Mouse (Mus musculus) hindlimb bud, embryonic 11.5 days (tissue): ENCODE measurements at regions not wholly inside any gene's neighbourhood (a gene's known extent, or its start where the extent isn't known, plus 50 kb on each side); places are given as distances from the start of the nearest gene placed in this dataset.

Experiments used
- DNase-seq: peaks from one replicate; pipeline ENCODE4 v3.0.0-alpha.2; 2012; ENCODE audit warnings: low read depth, low spot score; ENCODE audit errors: extremely low spot score

GRCm38 (mm10) chr9:74342176-74342575, 232.0 kb downstream of the Wdr72 start:
- no peak for DNase-seq

GRCm38 (mm10) chr9:74345027-74345426, 234.9 kb downstream of the Wdr72 start:
- DNase-seq = no peak

- no peak for DNase-seq
Measured at GRCm38 (mm10) chr9:74348776-74349175, 238.6 kb downstream of the Wdr72 start.

GRCm38 (mm10) chr9:74365930-74366438, 255.8 kb downstream of the Wdr72 start:
- no peak for DNase-seq

- no peak for DNase-seq
Measured at GRCm38 (mm10) chr9:74376191-74376590, 266.0 kb downstream of the Wdr72 start.

- no peak for DNase-seq
Measured at GRCm38 (mm10) chr9:74377204-74377603, 267.0 kb downstream of the Wdr72 start.

- DNase-seq = no peak
Measured at GRCm38 (mm10) chr9:74384206-74384896, 274.2 kb downstream of the Wdr72 start.

- no peak for DNase-seq
Measured at GRCm38 (mm10) chr9:74425594-74425993, 315.4 kb downstream of the Wdr72 start.

- no peak for DNase-seq
Measured at GRCm38 (mm10) chr9:74449981-74450380, 339.8 kb downstream of the Wdr72 start.

- no peak for DNase-seq
Measured at GRCm38 (mm10) chr9:74461084-74461483, 350.9 kb downstream of the Wdr72 start.

GRCm38 (mm10) chr9:74476830-74477229, 366.7 kb downstream of the Wdr72 start:
- DNase-seq = no peak

- no peak for DNase-seq
Measured at GRCm38 (mm10) chr9:74479273-74479672, 369.1 kb downstream of the Wdr72 start.

GRCm38 (mm10) chr9:74513887-74514286, 347.8 kb upstream of the Onecut1 start:
- no peak for DNase-seq

GRCm38 (mm10) chr9:74528550-74528949, 333.2 kb upstream of the Onecut1 start:
- DNase-seq = no peak

- no peak for DNase-seq
Measured at GRCm38 (mm10) chr9:74530317-74530716, 331.4 kb upstream of the Onecut1 start.

- no peak for DNase-seq
Measured at GRCm38 (mm10) chr9:74530748-74531147, 331.0 kb upstream of the Onecut1 start.

- no peak for DNase-seq
Measured at GRCm38 (mm10) chr9:74531986-74532385, 329.7 kb upstream of the Onecut1 start.

- peak; percentile 22 for DNase-seq
Measured at GRCm38 (mm10) chr9:74534976-74535375, 326.7 kb upstream of the Onecut1 start.

GRCm38 (mm10) chr9:74556116-74556515, 305.6 kb upstream of the Onecut1 start:
- DNase-seq = no peak

- DNase-seq = no peak
Measured at GRCm38 (mm10) chr9:74592757-74593156, 269.0 kb upstream of the Onecut1 start.

GRCm38 (mm10) chr9:74593970-74594369, 267.8 kb upstream of the Onecut1 start:
- DNase-seq = no peak

GRCm38 (mm10) chr9:74604415-74604814, 257.3 kb upstream of the Onecut1 start:
- DNase-seq = no peak

GRCm38 (mm10) chr9:74621957-74622356, 239.8 kb upstream of the Onecut1 start:
- DNase-seq = no peak
